In the genomic region with DNA sequence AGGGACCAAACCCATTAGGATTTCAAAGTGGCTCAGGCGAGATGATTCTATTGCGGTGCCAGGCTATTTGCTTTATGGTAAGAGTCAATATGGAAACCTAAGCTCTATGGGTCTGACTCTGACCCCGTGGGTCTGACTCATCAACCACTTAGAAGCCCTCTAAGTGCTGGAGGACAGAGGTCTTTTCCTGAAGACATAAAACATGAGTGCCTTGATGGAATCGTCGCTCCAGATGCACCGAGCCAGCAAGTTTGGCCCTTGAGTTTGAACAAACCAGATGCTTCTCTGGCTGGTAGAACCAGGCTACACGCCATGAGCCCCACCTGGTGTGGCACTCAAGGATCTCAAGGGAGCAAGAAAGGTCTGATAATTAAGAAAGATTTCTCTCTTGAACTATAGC, we compare ENCODE assay signal across 15 mouse cellular contexts.
"Had no signal": no experiment of that assay in that cellular context is flagged by ENCODE, and none has a peak within 500 bp of the region (broad histone marks: within the 10 kb centered on the region; RNA-seq: fewer than 3 reads in every experiment).

No protein-coding gene starts in this region.

- H3K27me3 ChIP-seq: liver, embryonic 15.5 days; lung, embryonic 15.5 days; midbrain, embryonic 12.5 days; neural tube, embryonic 12.5 days had no signal

- H3K36me3 ChIP-seq: liver, embryonic 15.5 days; lung, embryonic 15.5 days; midbrain, embryonic 10.5 days; midbrain, embryonic 12.5 days; neural tube, embryonic 12.5 days had no signal

- H3K4me3 ChIP-seq: liver, embryonic 15.5 days; lung, embryonic 15.5 days; megakaryocyte, embryonic 14.5 days; midbrain, embryonic 10.5 days; midbrain, embryonic 12.5 days; neural tube, embryonic 12.5 days had no signal

- DNase-seq: liver, postnatal 0 days; lung, adult 2 months; lung, postnatal 14 days; lung, postnatal 36 days; midbrain, embryonic 14.5 days; right cerebral cortex, postnatal 14 days; thymus, adult 18-20 months; thymus, postnatal 25 days; thymus, postnatal 4 days had no signal
